Mouse (Mus musculus) small intestine, adult 2 months (tissue): ENCODE measurements around the gene Pard6a. TPM values are rescaled to one million over a fixed set of nuclear protein-coding genes. Genes with fewer than 3 reads are reported as not detected.

ENCODE experiments used
- H3K27ac ChIP-seq: fragments of 200-500 bp; 2 replicates; pipeline ENCODE4 v1.5.1; 2012; ENCODE audit warnings: low read depth, low read length, control low read depth, inconsistent platforms; ENCODE audit not compliant: insufficient read depth
- H3K27me3 ChIP-seq: fragments of 200-500 bp; 2 replicates; pipeline ENCODE4 v1.6.1; 2012; ENCODE audit warnings: mild to moderate bottlenecking, moderate library complexity, low read length, inconsistent platforms; ENCODE audit not compliant: control insufficient read depth, insufficient read depth
- H3K36me3 ChIP-seq: fragments of 200-500 bp; 2 replicates; pipeline ENCODE4 v1.6.1; 2012; ENCODE audit warnings: mild to moderate bottlenecking, low read length, control low read depth, inconsistent platforms; ENCODE audit not compliant: control insufficient read depth, insufficient read depth
- H3K4me1 ChIP-seq: fragments of 200-500 bp; 2 replicates; pipeline ENCODE4 v1.6.1; 2012; ENCODE audit warnings: low read length, inconsistent platforms, mixed read lengths; ENCODE audit not compliant: control insufficient read depth, insufficient read depth, insufficient read length
- H3K4me3 ChIP-seq: fragments of 200-500 bp; 2 replicates; pipeline ENCODE4 v1.5.1; 2012; ENCODE audit warnings: low read depth, mild to moderate bottlenecking, control low read depth, inconsistent platforms, low read length, moderate library complexity
- CTCF ChIP-seq: fragments of 200-500 bp; IDR thresholded peaks from 2 replicates; pipeline ENCODE4 v1.5.1; 2012; ENCODE audit warnings: low read depth, mild to moderate bottlenecking, control low read depth, inconsistent platforms, low read length, moderate library complexity, mixed read lengths; ENCODE audit not compliant: insufficient replicate concordance, insufficient read length; ENCODE audit errors: extremely low read depth
- POLR2A ChIP-seq: fragments of 200-500 bp; IDR thresholded peaks from 2 replicates; pipeline ENCODE4 v1.6.1; 2012; ENCODE audit warnings: low read depth, mild to moderate bottlenecking, control low read depth, inconsistent platforms, low read length, moderate library complexity
- WGBS: fragments of 180-500 bp; shearing (Covaris S2); methylation state at CpG from one replicate; pipeline ENCODE4 v1.1.7; 2018; 5-methylcytosine and 5-hydroxymethylcytosine counted together
- polyA plus RNA-seq: library from polyadenylated mRNA; depleted of rRNA; stranded (reverse); fragments of >200 nt; gene quantifications from 2 replicates; pipeline ENCODE4 v1.2.3, GENCODE M21; 2012; rRNA removed

Gene Pard6a
- polyA plus RNA-seq, 1 experiment: 7.2 TPM

DNA sequence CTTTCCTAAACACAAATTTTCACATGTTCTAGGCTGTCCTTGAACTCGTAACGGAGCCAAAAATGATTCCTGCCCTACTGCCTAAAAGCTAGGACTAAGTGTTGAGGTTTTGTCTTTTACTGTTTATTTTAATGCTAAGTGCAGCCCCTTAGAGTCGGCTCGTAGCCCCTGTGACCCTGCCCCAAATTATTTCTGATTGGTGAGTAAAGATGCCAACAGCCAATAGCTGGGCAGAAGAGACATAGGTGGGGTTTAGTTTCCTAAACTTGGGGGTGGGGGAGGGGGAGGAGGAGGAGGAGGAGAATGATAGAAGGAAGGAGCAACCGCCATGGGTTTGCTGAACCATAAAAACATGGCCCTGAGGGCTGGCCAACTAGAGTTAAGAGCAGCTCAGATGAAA lies 24.8 kb downstream of the Pard6a start:
- Histone ChIP-seq H3K4me3 (no peak overlapping the region), H3K4me1 (no peaks in the 10 kb centered on the region), H3K27ac (no peak overlapping the region), H3K27me3 (no peaks in the 10 kb centered on the region), H3K36me3 (peaks cover 18% of the 10 kb centered on the region)
- TF ChIP-seq POLR2A (no peak), CTCF (no peak)
- WGBS: 84% methylated on average over 5 of the region's 5 CpGs

DNA sequence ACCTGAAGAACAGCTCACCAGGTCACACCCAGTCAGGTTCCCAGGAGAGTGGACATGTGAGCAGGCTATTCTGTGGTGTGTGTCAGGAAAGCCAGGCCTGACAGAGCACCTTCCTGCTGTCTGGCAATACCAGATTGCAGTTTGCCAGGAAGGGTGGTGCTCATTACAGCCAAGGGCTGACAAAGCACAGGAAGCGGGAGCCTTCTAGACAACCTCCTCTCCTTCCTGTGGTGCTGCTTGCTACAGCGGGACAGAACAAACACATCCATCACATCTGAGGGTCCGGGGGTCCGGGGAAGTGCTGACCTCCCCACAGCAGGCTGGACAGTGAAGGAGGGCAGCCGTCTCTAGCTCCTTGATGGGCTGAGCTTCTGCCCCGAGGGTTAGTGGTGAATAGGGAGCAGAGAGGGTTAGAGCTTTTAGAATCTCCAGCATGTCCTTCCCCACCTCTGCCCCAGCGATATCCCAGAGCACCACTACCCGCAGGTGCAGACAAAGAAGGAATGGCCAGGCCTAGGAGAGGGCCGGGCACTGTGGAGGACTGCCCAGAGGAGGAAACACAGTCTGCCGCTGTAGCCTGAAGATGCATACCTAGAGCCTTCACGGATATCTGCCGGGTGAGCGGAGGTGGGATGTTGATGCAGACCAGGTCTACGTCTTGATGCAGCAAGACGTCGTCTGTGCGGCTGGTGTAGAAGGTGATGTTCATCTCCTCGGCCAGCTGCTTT lies 26.6 kb downstream of the Pard6a start:
- Histone ChIP-seq H3K4me3 (peak overlapping the region; percentile 10; the same call in 1 of the 2 replicates), H3K36me3 (peaks cover 14% of the 10 kb centered on the region), H3K27me3 (no peaks in the 10 kb centered on the region), H3K4me1 (no peaks in the 10 kb centered on the region), H3K27ac (peak overlapping the region; percentile 26; the same call in 1 of the 2 replicates)
- TF ChIP-seq POLR2A: no peak
- WGBS: 84% methylated on average over 18 of the region's 18 CpGs

GRCm38 (mm10) chr8:105732186-105732585 lies 31.2 kb downstream of the Pard6a start:
- peaks cover 5% of the 10 kb centered on the region; the same call in 1 of the 2 replicates for H3K36me3 ChIP-seq
- no peak overlapping the region for H3K4me3 ChIP-seq
- no peaks in the 10 kb centered on the region for H3K27me3 ChIP-seq
- no peaks in the 10 kb centered on the region for H3K4me1 ChIP-seq
- 82% methylated on average over 5 of the region's 5 CpGs for WGBS
- no peak for TF ChIP-seq CTCF
- TF ChIP-seq POLR2A: no peak
- H3K27ac ChIP-seq: no peak overlapping the region

DNA sequence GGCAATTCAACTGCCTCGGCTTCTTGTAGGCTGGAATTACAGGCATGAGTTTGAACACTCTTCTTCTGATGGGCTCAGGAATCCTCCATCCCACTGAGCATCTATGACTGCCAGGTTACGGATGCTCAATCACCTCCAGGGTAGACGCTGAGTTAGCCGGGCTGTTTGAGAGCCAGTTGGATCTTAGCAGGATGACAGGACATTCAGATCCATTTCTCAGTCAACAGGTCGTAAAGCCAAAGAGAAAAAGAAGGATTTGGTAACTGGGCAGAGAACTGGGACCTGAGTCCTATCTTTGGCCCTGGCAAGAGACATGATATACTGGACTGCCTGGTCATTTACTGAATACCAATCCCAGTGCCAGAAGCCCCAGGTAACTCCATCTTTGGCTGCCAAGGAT lies 38.3 kb downstream of the Pard6a start:
- WGBS: 64% methylated on average over 5 of the region's 5 CpGs
- Histone ChIP-seq H3K4me1 (peaks cover 18% of the 10 kb centered on the region; the same call in 1 of the 2 replicates), H3K27me3 (no peaks in the 10 kb centered on the region), H3K4me3 (no peak overlapping the region), H3K27ac (peak overlapping the region; percentile 50), H3K36me3 (no peaks in the 10 kb centered on the region)
- no peak for TF ChIP-seq CTCF
- no peak for TF ChIP-seq POLR2A

GRCm38 (mm10) chr8:105743301-105743700 lies 42.4 kb downstream of the Pard6a start:
- TF ChIP-seq POLR2A (no peak), CTCF (no peak)
- WGBS: 81% methylated on average over 4 of the region's 4 CpGs
- Histone ChIP-seq H3K4me1 (peaks cover 23% of the 10 kb centered on the region), H3K27me3 (no peaks in the 10 kb centered on the region), H3K27ac (no peak overlapping the region), H3K4me3 (no peak overlapping the region), H3K36me3 (no peaks in the 10 kb centered on the region)

DNA sequence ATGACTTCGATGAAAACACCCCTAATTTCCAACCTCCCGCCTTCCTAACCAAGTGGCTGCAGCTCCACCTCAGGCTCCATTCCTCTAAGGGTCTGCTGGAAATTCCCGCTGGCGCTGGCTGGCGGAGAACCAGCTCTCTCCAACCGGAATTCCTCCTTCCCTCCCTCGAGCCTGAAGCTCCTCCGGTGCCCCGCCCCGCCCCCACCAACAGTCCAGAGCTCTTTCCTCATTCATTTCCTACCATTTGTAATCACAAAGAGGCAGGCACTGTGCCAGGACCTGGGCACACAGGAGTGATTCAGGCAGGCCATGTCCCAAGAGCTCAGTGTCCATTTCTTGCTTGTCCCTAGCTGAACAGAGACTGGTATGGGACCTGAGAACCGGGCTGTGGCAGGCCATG lies 49.7 kb downstream of the Pard6a start:
- H3K4me3 ChIP-seq: peak overlapping the region; percentile 17
- H3K27ac ChIP-seq: peak overlapping the region; percentile 60
- WGBS: 13% methylated on average over 11 of the region's 11 CpGs
- no peaks in the 10 kb centered on the region for H3K27me3 ChIP-seq
- H3K36me3 ChIP-seq: no peaks in the 10 kb centered on the region
- TF ChIP-seq CTCF: no peak
- TF ChIP-seq POLR2A: no peak
- H3K4me1 ChIP-seq: peaks cover 38% of the 10 kb centered on the region

Other genes with a start within 250 kb of the Pard6a start
- 36.9 and 60.5 TPM in 2 replicates for gene Tppp3, start 229.6 kb upstream of the Pard6a start, polyA plus RNA-seq
- 14.8 and 15.2 TPM in 2 replicates for gene Zdhhc1, start 204.2 kb upstream of the Pard6a start, polyA plus RNA-seq
- gene Hsd11b2, start 182.4 kb upstream of the Pard6a start, polyA plus RNA-seq: 5.0 and 12.2 TPM in 2 replicates
- gene Atp6v0d1, start 135.1 kb upstream of the Pard6a start, polyA plus RNA-seq: 41.9 and 70.8 TPM in 2 replicates
- 11.8 and 12.0 TPM in 2 replicates for gene Ripor1, start 95.9 kb upstream of the Pard6a start, polyA plus RNA-seq
- 5.3 and 8.4 TPM in 2 replicates for gene Ctcf, start 64.6 kb upstream of the Pard6a start, polyA plus RNA-seq
- gene Agrp, start 63.8 kb upstream of the Pard6a start, polyA plus RNA-seq: 0.35 TPM in 1 of 2 replicates, not detected in the other
- gene Carmil2, start 14.9 kb upstream of the Pard6a start, polyA plus RNA-seq: 2.9 and 5.4 TPM in 2 replicates
- 10.5 and 20.6 TPM in 2 replicates for gene Acd, start within 50 bp of the Pard6a start, polyA plus RNA-seq
- not detected in 2 replicates for gene 4933405L10Rik, start 6.5 kb downstream of the Pard6a start, polyA plus RNA-seq
- gene Enkd1, start 7.1 kb downstream of the Pard6a start, polyA plus RNA-seq: 3.6 and 5.3 TPM in 2 replicates
- 4.9 and 8.3 TPM in 2 replicates for gene Gfod2, start 57.5 kb downstream of the Pard6a start, polyA plus RNA-seq
- gene Ranbp10, start 126.2 kb downstream of the Pard6a start, polyA plus RNA-seq: 9.5 and 15.3 TPM in 2 replicates
- not detected in 2 replicates for gene Tsnaxip1, start 126.6 kb downstream of the Pard6a start, polyA plus RNA-seq
- 5.6 and 9.7 TPM in 2 replicates for gene Cenpt, start 152.1 kb downstream of the Pard6a start, polyA plus RNA-seq
- 24.1 and 39.4 TPM in 2 replicates for gene Thap11, start 154.0 kb downstream of the Pard6a start, polyA plus RNA-seq
- gene Nutf2, start 159.4 kb downstream of the Pard6a start, polyA plus RNA-seq: 11.5 and 15.3 TPM in 2 replicates
- gene Edc4, start 179.7 kb downstream of the Pard6a start, polyA plus RNA-seq: 35.3 and 55.8 TPM in 2 replicates
- gene Nrn1l, start 192.4 kb downstream of the Pard6a start, polyA plus RNA-seq: 0.74 and 3.9 TPM in 2 replicates
- 10.2 and 20.2 TPM in 2 replicates for gene Pskh1, start 199.3 kb downstream of the Pard6a start, polyA plus RNA-seq
- gene Ctrl, start 232.7 kb downstream of the Pard6a start, polyA plus RNA-seq: 32.5 and 17,898 TPM in 2 replicates
- gene Psmb10, start 237.3 kb downstream of the Pard6a start, polyA plus RNA-seq: 503 and 1,032 TPM in 2 replicates
- gene Lcat, start 242.2 kb downstream of the Pard6a start, polyA plus RNA-seq: 0.72 and 2.6 TPM in 2 replicates